9 mouse cellular contexts compared by ENCODE assay signal in the genomic region with DNA sequence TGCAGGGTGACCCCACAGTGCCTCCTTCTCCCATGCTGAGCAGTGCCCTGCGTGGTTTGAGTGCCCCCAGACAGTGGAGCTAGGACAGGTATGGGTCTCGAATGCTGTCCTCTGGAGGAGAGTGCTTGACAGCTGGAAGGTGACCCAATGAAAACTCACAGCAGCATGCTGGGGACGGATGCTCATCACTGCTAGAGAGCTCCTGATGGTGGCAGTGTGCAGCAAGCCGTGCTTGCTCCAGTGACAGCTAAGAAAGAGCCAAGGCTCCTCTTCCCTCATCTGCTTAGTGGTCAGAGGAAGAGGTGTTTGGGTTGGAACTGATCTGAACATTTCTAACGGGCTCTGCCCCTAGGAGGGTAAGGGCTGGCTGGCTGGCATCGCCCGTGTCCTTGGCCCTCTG.
DNase-seq lines count a peak whose midpoint lies in the region; ATAC-seq and TF ChIP-seq lines count a peak whose summit lies in the region.
"Had no signal": no experiment of that assay in that cellular context is flagged by ENCODE, and none has a peak within 500 bp of the region (broad histone marks: within the 10 kb centered on the region; RNA-seq: fewer than 3 reads in every experiment).

No protein-coding gene starts in this region.

- DNase-seq in heart, postnatal 4 days: peak; percentile 36
- DNase-seq in heart, postnatal 36 days: no peak
- DNase-seq in lung, postnatal 36 days: no peak
- DNase-seq in embryonic facial prominence, embryonic 10.5 days (ENCODE audit: low spot score): no peak
- peak; percentile 73 for DNase-seq in midbrain, postnatal 0 days (ENCODE audit: low spot score)
- DNase-seq: gastrocnemius, postnatal 10 days had no signal

- 47% methylated on average over 7 of the region's 7 CpGs for WGBS in lung, embryonic 16.5 days
- 59% methylated on average over 7 of the region's 7 CpGs for WGBS in embryonic facial prominence, embryonic 10.5 days
- 52% methylated on average over 7 of the region's 7 CpGs for WGBS in midbrain, postnatal 0 days

- no peaks in the 10 kb centered on the region for H3K36me3 ChIP-seq in lung, embryonic 16.5 days (ENCODE audit: control insufficient read depth, insufficient read depth, low read length)
- no peaks in the 10 kb centered on the region for H3K36me3 ChIP-seq in embryonic facial prominence, embryonic 10.5 days (replicated peaks)
- H3K36me3 ChIP-seq in midbrain, postnatal 0 days (ENCODE audit: insufficient read depth, low read length): no peaks in the 10 kb centered on the region

- H3K4me2 ChIP-seq in lung, embryonic 16.5 days (ENCODE audit: low read depth, low read length): no peak overlapping the region
- no peak overlapping the region for H3K4me2 ChIP-seq in midbrain, postnatal 0 days (ENCODE audit: low read depth, low read length, poor library complexity, severe bottlenecking)

- H3K4me1 ChIP-seq in lung, embryonic 16.5 days (replicated peaks; ENCODE audit: control insufficient read depth, insufficient read depth, low read length): peaks cover 67% of the 10 kb centered on the region
- H3K4me1 ChIP-seq in embryonic facial prominence, embryonic 10.5 days: peaks cover 72% of the 10 kb centered on the region
- H3K4me1 ChIP-seq in midbrain, postnatal 0 days (ENCODE audit: insufficient read depth, low read length): peaks cover 10% of the 10 kb centered on the region

- H3K4me3 ChIP-seq in lung, embryonic 16.5 days (ENCODE audit: low read length): no peak overlapping the region
- H3K4me3 ChIP-seq in embryonic facial prominence, embryonic 10.5 days: no peak overlapping the region
- no peak overlapping the region for H3K4me3 ChIP-seq in midbrain, postnatal 0 days (ENCODE audit: low read depth, low read length)
- H3K4me3 ChIP-seq: megakaryocyte, embryonic 14.5 days had no signal

- H3K9me3 ChIP-seq in lung, embryonic 16.5 days (ENCODE audit: control insufficient read depth, low read length): no peaks in the 10 kb centered on the region
- no peaks in the 10 kb centered on the region for H3K9me3 ChIP-seq in embryonic facial prominence, embryonic 10.5 days
- no peaks in the 10 kb centered on the region for H3K9me3 ChIP-seq in midbrain, postnatal 0 days (ENCODE audit: low read length)
- H3K9me3 ChIP-seq: megakaryocyte, embryonic 14.5 days had no signal

- peak; percentile 75 for TF ChIP-seq CTCF in midbrain, postnatal 0 days (IDR thresholded peaks at IDR 0.05)

- no peak overlapping the region for H3K9ac ChIP-seq in lung, embryonic 16.5 days (ENCODE audit: low read length)
- H3K9ac ChIP-seq in midbrain, postnatal 0 days (replicated peaks; ENCODE audit: low read length, poor library complexity, severe bottlenecking): no peak overlapping the region

- H3K27ac ChIP-seq in lung, embryonic 16.5 days (ENCODE audit: low read length): 0 out of 2 replicates have a peak overlapping the region, but pooled peaks have one; percentile 34
- 0 out of 2 replicates have a peak overlapping the region, but pooled peaks have one; percentile 6 for H3K27ac ChIP-seq in embryonic facial prominence, embryonic 10.5 days (replicated peaks)
- no peak overlapping the region for H3K27ac ChIP-seq in midbrain, postnatal 0 days (ENCODE audit: low read depth, low read length)

- no peaks in the 10 kb centered on the region for H3K27me3 ChIP-seq in lung, embryonic 16.5 days (ENCODE audit: control insufficient read depth, insufficient read depth, low read depth, low read length)
- H3K27me3 ChIP-seq in embryonic facial prominence, embryonic 10.5 days (replicated peaks; ENCODE audit: low read depth, poor library complexity, severe bottlenecking): no peaks in the 10 kb centered on the region
- no peaks in the 10 kb centered on the region for H3K27me3 ChIP-seq in midbrain, postnatal 0 days (ENCODE audit: insufficient read depth, low read length)
- H3K27me3 ChIP-seq: megakaryocyte, embryonic 14.5 days had no signal

- intact Hi-C loops in heart, postnatal 36 days (cut with DNase I): loop anchor here (5.0 kb wide), 1 partner anchor 109 kb away; the partner anchor contains the start of gene Cmip

- ATAC-seq in lung, embryonic 16.5 days (ENCODE audit: low read depth): no peak
- peak; percentile 17; the same call in 1 of the 2 replicates for ATAC-seq in midbrain, postnatal 0 days (ENCODE audit: low FRiP score)
- no peak for ATAC-seq in erythroblast, adult 5-6 weeks (replicated peaks; ENCODE audit: low FRiP score, poor library complexity, severe bottlenecking)

Comparison
In these comparisons a context has a peak if more than half of its experiments do, and no peak if none do; other contexts are left out.
1. DNase-seq: peak in heart, postnatal 4 days (single experiment) and midbrain, postnatal 0 days (single experiment); none in heart, postnatal 36 days (0 of 2), lung, postnatal 36 days (single experiment) and embryonic facial prominence, embryonic 10.5 days (single experiment).